Comparison of ENCODE assay signal across 9 mouse cellular contexts in the genomic region with DNA sequence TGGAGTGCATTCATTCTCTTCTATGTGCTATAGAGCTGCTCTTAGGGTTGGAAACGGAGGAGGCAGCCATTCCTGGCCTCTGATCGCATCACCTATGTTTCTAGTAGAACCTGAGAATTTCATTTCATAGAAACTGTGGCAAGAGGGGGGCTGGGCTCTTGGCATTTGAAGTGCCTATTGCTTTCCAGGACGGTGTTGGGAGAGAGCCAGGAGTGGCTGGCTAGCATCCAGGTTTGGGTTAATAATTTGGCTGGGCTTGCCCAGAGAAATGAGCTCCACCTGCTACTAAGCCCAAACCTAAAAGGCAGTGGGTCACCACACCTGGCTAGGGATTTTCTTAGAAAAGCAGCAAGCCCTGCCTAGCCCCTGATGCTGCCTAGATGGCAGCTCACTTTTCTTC. TPM values are rescaled to one million over a fixed set of nuclear protein-coding genes. Genes with fewer than 3 reads are reported as not detected.
DNase-seq lines count a peak whose midpoint lies in the region; ATAC-seq and TF ChIP-seq lines count a peak whose summit lies in the region.
"Had no signal": no experiment of that assay in that cellular context is flagged by ENCODE, and none has a peak within 500 bp of the region (broad histone marks: within the 10 kb centered on the region; RNA-seq: fewer than 3 reads in every experiment).

No protein-coding gene starts in this region.

- peaks cover 97% of the 10 kb centered on the region for H3K4me1 ChIP-seq in G1E (ENCODE audit: insufficient read depth, low read depth, low read length)

- H3K27me3 ChIP-seq in G1E (ENCODE audit: insufficient read depth, low read length) = no peaks in the 10 kb centered on the region
- H3K27me3 ChIP-seq: embryonic facial prominence, embryonic 15.5 days had no signal

- no peaks in the 10 kb centered on the region for H3K9me3 ChIP-seq in G1E (replicated peaks)
- H3K9me3 ChIP-seq: embryonic facial prominence, embryonic 15.5 days had no signal

- ATAC-seq in G1E (ENCODE audit: extremely low read depth, insufficient number of reproducible peaks, low FRiP score, poor library complexity, severe bottlenecking) = no peak

- DNase-seq in gastrocnemius, postnatal 10 days = peak; percentile 42
- DNase-seq in gastrocnemius, postnatal 25 days = no peak
- no peak for DNase-seq in G1E (ENCODE audit: low spot score)
- peak; percentile 83 for DNase-seq in cerebellum, adult 9-10 months
- DNase-seq in kidney, postnatal 10 days = peak; percentile 91
- DNase-seq in lung, postnatal 14 days = peak; percentile 85
- DNase-seq in thymus, postnatal 10 days (ENCODE audit: low spot score in 2 of 2) = no peak
- DNase-seq in neural tube, embryonic 10.5 days (ENCODE audit: extremely low spot score, low spot score) = no peak

- TF ChIP-seq CTCF in G1E (IDR thresholded peaks at IDR 0.05; ENCODE audit: low read depth, low read length) = no peak

- H3K4me3 ChIP-seq in G1E (ENCODE audit: low read depth, low read length) = peak overlapping the region; percentile 59; the same call in 1 of the 2 replicates
- H3K4me3 ChIP-seq: embryonic facial prominence, embryonic 15.5 days had no signal

- H3K36me3 ChIP-seq in G1E (replicated peaks) = peaks cover 46% of the 10 kb centered on the region
- H3K36me3 ChIP-seq: embryonic facial prominence, embryonic 15.5 days had no signal

RNA-seq across cellular contexts. Expression of a gene that starts 18.2 kb away (rescaled TPM):
- total RNA-seq in gastrocnemius, postnatal 10 days (2021) = 1 to 10 TPM; 1.7 to 2.1 TPM
- under 1 TPM; 0.83 to 0.97 TPM for total RNA-seq in gastrocnemius, postnatal 25 days (2021)
- total RNA-seq in G1E (2014; fragmentation: Nextera tagmentation) (25.1 and 25.6 TPM in 2 replicates), G1E (2017) (14.8 and 15.1 TPM in 2 replicates)
- polyA plus RNA-seq in G1E (2012) = 21.4 and 22.0 TPM in 2 replicates

RNA-seq across cellular contexts. Expression of a gene that starts 24.3 kb away (rescaled TPM):
- 1 to 10 TPM; 1.9 to 3.0 TPM for total RNA-seq in gastrocnemius, postnatal 10 days (2021)
- 1 to 10 TPM; 1.3 to 1.7 TPM for total RNA-seq in gastrocnemius, postnatal 25 days (2021)
- total RNA-seq in G1E (2014; fragmentation: Nextera tagmentation) (4.5 and 5.1 TPM in 2 replicates), G1E (2017) (21.6 and 23.4 TPM in 2 replicates)
- polyA plus RNA-seq in G1E (2012) = 27.8 and 32.7 TPM in 2 replicates

RNA-seq across cellular contexts. Expression of a gene that starts 43.1 kb away (rescaled TPM):
- under 1 TPM; 0.11 to 0.19 TPM for total RNA-seq in gastrocnemius, postnatal 10 days (2021)
- not detected for total RNA-seq in gastrocnemius, postnatal 25 days (2021)
- total RNA-seq in G1E (2014; fragmentation: Nextera tagmentation) = 5.6 TPM in 2 replicates
- total RNA-seq in G1E (2017) = 1.6 and 2.1 TPM in 2 replicates
- polyA plus RNA-seq in G1E (2012) = 1.5 and 1.7 TPM in 2 replicates

RNA-seq across cellular contexts. Expression of a gene that starts 49.1 kb away (rescaled TPM):
- total RNA-seq in gastrocnemius, postnatal 10 days (2021) = 100 to 1,000 TPM; 163 to 166 TPM
- total RNA-seq in gastrocnemius, postnatal 25 days (2021) = 100 to 1,000 TPM; 129 to 132 TPM
- total RNA-seq in G1E (2014; fragmentation: Nextera tagmentation) (356 and 455 TPM in 2 replicates), G1E (2017) (143 and 176 TPM in 2 replicates)
- 96.3 and 111 TPM in 2 replicates for polyA plus RNA-seq in G1E (2012)

Comparison
In these comparisons a context has a peak if more than half of its experiments do, and no peak if none do; other contexts are left out.
1. DNase-seq: peak in gastrocnemius, postnatal 10 days (single experiment), cerebellum, adult 9-10 months (single experiment), kidney, postnatal 10 days (single experiment) and lung, postnatal 14 days (single experiment); none in gastrocnemius, postnatal 25 days (single experiment), G1E (single experiment), thymus, postnatal 10 days (0 of 2) and neural tube, embryonic 10.5 days (single experiment).
2. RNA of a gene that starts 18.2 kb away (total RNA-seq): 14.8 to 25.6 TPM in G1E; 1.7 to 2.1 TPM in gastrocnemius, postnatal 10 days and 0.83 to 0.97 TPM in gastrocnemius, postnatal 25 days; every median in the first group is over 4 times any median in the second.